Mouse (Mus musculus) heart, postnatal 0 days (tissue): ENCODE measurements around the gene Htr3b. TPM values are rescaled to one million over a fixed set of nuclear protein-coding genes. Genes with fewer than 3 reads are reported as not detected.
A peak's percentile ranks its signal among the peaks of the same experiment; 100 is the strongest.
"Not testable (repeated sequence)": the region's sequence is repeated elsewhere in the genome, so short reads cannot be mapped to it uniquely, and the experiment has no call there.

Experiments
- ATAC-seq: fragments of 200-750 bp; cut with Nextera tagmentation; 2 replicates; pipeline ENCODE4 v1.8.0; 2017; ENCODE audit warnings: low read depth, moderate number of reproducible peaks, moderate library complexity; ENCODE audit not compliant: insufficient read depth
- DNase-seq: peaks from one replicate; pipeline ENCODE4 v3.0.0-alpha.2; 2016; ENCODE audit warnings: low spot score
- H3K27ac ChIP-seq: fragments of 300-500 bp; sonication (generic); 2 replicates; pipeline ENCODE4 v1.5.1; 2014; ENCODE audit warnings: low read depth, mild to moderate bottlenecking
- H3K27me3 ChIP-seq: fragments of 300-500 bp; sonication (generic); 2 replicates; pipeline ENCODE4 v1.6.1; 2014; ENCODE audit warnings: low read length, mixed read lengths; ENCODE audit not compliant: control insufficient read depth, insufficient read depth
- H3K36me3 ChIP-seq: fragments of 300-500 bp; sonication (generic); replicated peaks from 2 replicates; pipeline ENCODE4 v1.6.1; 2014; ENCODE audit warnings: low read length, mixed read lengths; ENCODE audit not compliant: control insufficient read depth, insufficient read depth
- H3K4me1 ChIP-seq: fragments of 300-500 bp; sonication (generic); 2 replicates; pipeline ENCODE4 v1.6.1; 2014; ENCODE audit warnings: antibody characterized with exemption; ENCODE audit not compliant: control insufficient read depth, insufficient read depth
- H3K4me2 ChIP-seq: fragments of 300-500 bp; sonication (generic); 2 replicates; pipeline ENCODE4 v1.6.1; 2014; ENCODE audit warnings: low read depth, mild to moderate bottlenecking, low read length, moderate library complexity
- H3K4me3 ChIP-seq: fragments of 300-500 bp; sonication (generic); 2 replicates; pipeline ENCODE4 v1.5.1; 2014; ENCODE audit warnings: low read depth, low read length
- H3K9ac ChIP-seq: fragments of 300-500 bp; sonication (generic); replicated peaks from 2 replicates; pipeline ENCODE4 v1.6.1; 2014; ENCODE audit warnings: low read depth, low read length, mixed read lengths
- H3K9me3 ChIP-seq: fragments of 300-500 bp; sonication (generic); replicated peaks from 2 replicates; pipeline ENCODE4 v1.6.1; 2016; ENCODE audit warnings: low read length; ENCODE audit not compliant: control insufficient read depth
- CTCF ChIP-seq: IDR thresholded peaks from 2 replicates; pipeline ENCODE4 v1.5.1; 2016; ENCODE audit warnings: antibody characterized with exemption, control low read depth, low read depth
- EP300 ChIP-seq: IDR thresholded peaks from 2 replicates; pipeline ENCODE4 v1.6.1; 2016; ENCODE audit warnings: antibody characterized with exemption, low read depth
- WGBS: fragments of 180-500 bp; shearing (Covaris S2); extraction: QIAGEN DNeasy Blood & Tissue Kit; methylation state at CpG from one replicate; pipeline ENCODE4 v1.1.7; 2014; 5-methylcytosine and 5-hydroxymethylcytosine counted together
- polyA plus RNA-seq: library from polyadenylated mRNA; unstranded; fragments of >200 nt; fragmentation: Nextera tagmentation; extraction: Ambion mirVana; gene quantifications from 2 replicates; pipeline ENCODE4 v1.2.1, GENCODE M21; 2015
- total RNA-seq: library from RNA; depleted of rRNA; stranded (reverse); fragments of >200 nt; gene quantifications from 2 replicates; pipeline ENCODE4 v1.2.3, GENCODE M21; 2014; ENCODE audit warnings: low replicate concordance

The Htr3b gene
- total and polyA plus RNA-seq, 2 experiments from 2014 or later, result not detected

- DNase-seq (peak; percentile 73), ATAC-seq (no peak)
- 18% methylated on average over 12 of the region's 12 CpGs for WGBS
- H3K9me3 ChIP-seq, result no peaks in the 10 kb centered on the region
- H3K4me1 ChIP-seq, result peaks cover 4% of the 10 kb centered on the region; the same call in 1 of the 2 replicates
- 0 out of 2 replicates have a peak, but pooled peaks cover 8% of the 10 kb centered on the region for H3K36me3 ChIP-seq
- no peaks in the 10 kb centered on the region for H3K27me3 ChIP-seq
- H3K27ac ChIP-seq, result peak overlapping the region; percentile 96
- TF ChIP-seq CTCF, result no peak
- TF ChIP-seq EP300, result 0 out of 2 replicates have a peak, but pooled peaks have one; percentile 5
- H3K9ac ChIP-seq, result peak overlapping the region; percentile 91
- H3K4me3 ChIP-seq, result peak overlapping the region; percentile 77
- H3K4me2 ChIP-seq, result peak overlapping the region; percentile 74
These were observed 22.7 kb upstream of the Htr3b start for GRCm38 (mm10) chr9:48987201-48988101.

- TF ChIP-seq CTCF (no peak), EP300 (peak; percentile 55; the same call in 1 of the 2 replicates)
- Histone ChIP-seq H3K36me3 (0 out of 2 replicates have a peak, but pooled peaks cover 6% of the 10 kb centered on the region), H3K27me3 (no peaks in the 10 kb centered on the region), H3K4me1 (peaks cover 4% of the 10 kb centered on the region; the same call in 1 of the 2 replicates), H3K27ac (peak overlapping the region; percentile 96), H3K4me3 (peak overlapping the region; percentile 77), H3K4me2 (peak overlapping the region; percentile 74), H3K9ac (peak overlapping the region; percentile 91), H3K9me3 (no peaks in the 10 kb centered on the region)
- ATAC-seq, result peak; percentile 60
- peak; percentile 89 for DNase-seq
- WGBS, result 11% methylated on average over 7 of the region's 7 CpGs
These were observed 21.9 kb upstream of the Htr3b start for GRCm38 (mm10) chr9:48986616-48987141.

DNA sequence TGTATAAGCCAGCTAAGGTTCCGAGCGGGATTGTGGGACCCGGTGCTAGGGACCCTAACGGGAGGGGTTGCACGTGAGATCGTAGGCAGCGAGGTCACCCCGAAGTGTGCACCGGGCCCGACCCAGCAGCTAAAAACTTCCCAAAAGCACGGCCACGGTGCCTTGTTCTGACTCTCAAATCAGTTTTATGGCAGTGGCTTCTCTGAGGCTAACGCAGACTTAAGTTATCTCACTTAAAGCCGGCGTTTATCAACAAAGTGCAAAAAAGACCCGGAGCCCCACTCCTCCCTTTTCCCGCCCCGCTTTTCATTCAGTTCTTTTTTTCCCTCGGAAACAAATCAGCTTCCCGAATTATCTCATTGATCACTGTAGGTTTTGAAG, 20.9 kb upstream of the Htr3b start:
- DNase-seq (peak; percentile 33), ATAC-seq (no peak; the same call in 1 of the 2 replicates)
- under 1% methylated on average over 20 of the region's 20 CpGs for WGBS
- H3K9me3 ChIP-seq, result no peaks in the 10 kb centered on the region
- H3K4me2 ChIP-seq, result peak overlapping the region; percentile 74
- peaks cover 5% of the 10 kb centered on the region; the same call in 1 of the 2 replicates for H3K4me1 ChIP-seq
- TF ChIP-seq CTCF, result no peak
- no peak for TF ChIP-seq EP300
- peak overlapping the region; percentile 77 for H3K4me3 ChIP-seq
- peak overlapping the region; percentile 96 for H3K27ac ChIP-seq
- no peaks in the 10 kb centered on the region for H3K36me3 ChIP-seq
- peak overlapping the region; percentile 91 for H3K9ac ChIP-seq
- H3K27me3 ChIP-seq, result no peaks in the 10 kb centered on the region

GRCm38 (mm10) chr9:48984845-48985707, 20.3 kb upstream of the Htr3b start, which contains the start of gene Usp28:
Gene Usp28, plus strand, starts transcription at chr9:48985375.
- ATAC-seq, result peak; percentile 88
- WGBS, result under 1% methylated on average over 75 of the region's 94 CpGs
- no peak for TF ChIP-seq CTCF
- no peak for TF ChIP-seq EP300

DNA sequence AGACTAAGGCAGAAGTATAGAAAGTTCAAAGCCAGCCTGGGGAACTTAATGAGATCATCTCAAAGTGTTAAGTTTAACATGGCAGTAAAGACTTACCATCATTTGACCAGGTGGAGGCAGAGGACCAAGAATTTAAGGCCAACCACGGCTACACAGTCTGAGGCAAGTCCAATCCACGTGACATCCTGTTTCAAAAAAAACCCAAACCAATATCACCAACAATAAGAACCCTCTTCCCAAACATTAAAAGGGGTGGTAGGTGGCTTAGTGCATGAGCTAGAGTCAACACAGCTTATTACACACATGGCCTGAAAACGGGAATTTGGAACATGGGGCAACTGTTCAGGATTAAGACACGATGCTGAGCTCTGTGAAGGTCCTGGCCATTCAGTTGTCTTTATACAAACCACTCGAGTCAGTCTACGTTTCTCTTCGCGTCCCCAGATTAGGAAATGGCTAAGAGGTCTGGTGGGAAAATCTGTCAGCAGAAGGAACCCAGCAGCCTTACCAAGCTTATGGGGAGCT, 19.6 kb upstream of the Htr3b start:
- ATAC-seq (peak; percentile 0; the same call in 1 of the 2 replicates), DNase-seq (no peak)
- Histone ChIP-seq H3K4me2 (peak overlapping the region; percentile 74), H3K4me1 (peaks cover 9% of the 10 kb centered on the region; the same call in 1 of the 2 replicates), H3K27me3 (no peaks in the 10 kb centered on the region), H3K27ac (peak overlapping the region; percentile 95), H3K36me3 (no peaks in the 10 kb centered on the region), H3K9me3 (no peaks in the 10 kb centered on the region), H3K4me3 (peak overlapping the region; percentile 77), H3K9ac (peak overlapping the region; percentile 77)
- WGBS, result 18% methylated on average over 8 of the region's 8 CpGs
- TF ChIP-seq EP300, result no peak
- TF ChIP-seq CTCF, result no peak

More at GRCm38 (mm10) chr9:48984845-48985707, 20.3 kb upstream of the Htr3b start, which contains the start of gene Usp28:
- no peaks in the 10 kb centered on the region for H3K36me3 ChIP-seq
- peak within 1 kb of the TSS; percentile 96 for H3K27ac ChIP-seq
- no peaks in the 10 kb centered on the region for H3K9me3 ChIP-seq
- H3K4me2 ChIP-seq, result peak within 1 kb of the TSS; percentile 74
- H3K9ac ChIP-seq, result peak within 1 kb of the TSS; percentile 91
- peaks cover 9% of the 10 kb centered on the region; the same call in 1 of the 2 replicates for H3K4me1 ChIP-seq
- H3K27me3 ChIP-seq, result no peaks in the 10 kb centered on the region
- H3K4me3 ChIP-seq, result peak within 1 kb of the TSS; percentile 77
- DNase-seq, result peak; percentile 99

GRCm38 (mm10) chr9:48983801-48984200, 19.0 kb upstream of the Htr3b start:
- ATAC-seq, result not testable (repeated sequence)

More at GRCm38 (mm10) chr9:48983801-48984200, 19.0 kb upstream of the Htr3b start:
- not testable (repeated sequence) for H3K9me3 ChIP-seq, DNase-seq, H3K4me1 ChIP-seq, H3K9ac ChIP-seq, H3K4me3 ChIP-seq, H3K36me3 ChIP-seq, H3K4me2 ChIP-seq, H3K27me3 ChIP-seq
- WGBS, result 94% methylated on average over 6 of the region's 6 CpGs
- H3K27ac ChIP-seq, result 0 out of 2 replicates have a peak overlapping the region, but pooled peaks have one; percentile 95
